Mouse (Mus musculus) heart, embryonic 10.5 days (tissue): ENCODE results near the gene Frem2. TPM values are rescaled to one million over a fixed set of nuclear protein-coding genes. Genes with fewer than 3 reads are reported as not detected.
A peak's percentile ranks its signal among the peaks of the same experiment; 100 is the strongest.

Experiments
- DNase-seq: peaks from one replicate; pipeline ENCODE4 v3.0.0-alpha.2; 2017; ENCODE audit warnings: low spot score
- H3K27ac ChIP-seq: fragments of 300-500 bp; sonication (generic); 2 replicates; pipeline ENCODE4 v1.5.1; 2016; ENCODE audit warnings: mild to moderate bottlenecking
- H3K27me3 ChIP-seq: fragments of 300-500 bp; sonication (generic); 2 replicates; pipeline ENCODE4 v1.6.1; 2016; ENCODE audit warnings: mild to moderate bottlenecking; ENCODE audit not compliant: poor library complexity, insufficient read depth, severe bottlenecking
- H3K36me3 ChIP-seq: fragments of 300-500 bp; sonication (generic); 2 replicates; pipeline ENCODE4 v1.6.1; 2016; ENCODE audit warnings: mild to moderate bottlenecking, moderate library complexity
- H3K4me1 ChIP-seq: fragments of 300-500 bp; sonication (generic); 2 replicates; pipeline ENCODE4 v1.6.1; 2016; ENCODE audit warnings: mild to moderate bottlenecking
- H3K4me3 ChIP-seq: fragments of 300-500 bp; sonication (generic); 2 replicates; pipeline ENCODE4 v1.5.1; 2016; ENCODE audit warnings: mild to moderate bottlenecking, moderate library complexity
- H3K9me3 ChIP-seq: fragments of 300-500 bp; sonication (generic); 2 replicates; pipeline ENCODE4 v1.6.1; 2016; ENCODE audit warnings: mild to moderate bottlenecking, moderate library complexity
- WGBS: fragments of 180-500 bp; shearing (Covaris S2); methylation state at CpG from one replicate; pipeline ENCODE4 v1.1.7; 2016; 5-methylcytosine and 5-hydroxymethylcytosine counted together
- polyA plus RNA-seq: library from polyadenylated mRNA; unstranded; fragments of >200 nt; fragmentation: Nextera tagmentation; extraction: Ambion mirVana; gene quantifications from 2 replicates; pipeline ENCODE4 v1.2.1, GENCODE M21; 2016

The Frem2 gene
- polyA plus RNA-seq, 1 experiment from 2014 or later: 5.9 TPM

DNA sequence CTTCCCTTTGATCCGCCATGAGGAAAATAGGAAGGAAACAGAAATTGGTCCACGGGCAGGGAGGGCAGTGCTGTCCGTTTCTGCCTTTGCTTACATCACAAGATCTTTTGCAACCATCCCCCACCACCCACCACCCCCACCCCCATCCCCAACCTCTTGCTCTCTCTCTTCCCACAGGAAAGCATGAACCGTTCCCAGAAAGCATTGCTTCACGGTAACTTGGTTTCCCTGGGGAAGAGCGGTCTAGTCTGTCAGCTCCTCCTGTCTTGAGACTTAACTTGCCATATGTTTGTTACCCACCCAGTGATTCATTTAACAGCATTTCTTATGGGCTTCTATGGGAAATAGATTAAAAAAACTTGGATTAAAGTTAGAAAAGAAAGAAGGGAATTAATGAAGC is 85.5 kb downstream of the Frem2 start:
- H3K36me3 ChIP-seq: no peaks in the 10 kb centered on the region
- no peaks in the 10 kb centered on the region for H3K27me3 ChIP-seq
- no peak overlapping the region for H3K4me3 ChIP-seq
- no peak for DNase-seq
- 75% methylated on average over 6 of the region's 6 CpGs for WGBS
- no peak overlapping the region for H3K27ac ChIP-seq
- H3K4me1 ChIP-seq: peaks cover 14% of the 10 kb centered on the region
- no peaks in the 10 kb centered on the region for H3K9me3 ChIP-seq

DNA sequence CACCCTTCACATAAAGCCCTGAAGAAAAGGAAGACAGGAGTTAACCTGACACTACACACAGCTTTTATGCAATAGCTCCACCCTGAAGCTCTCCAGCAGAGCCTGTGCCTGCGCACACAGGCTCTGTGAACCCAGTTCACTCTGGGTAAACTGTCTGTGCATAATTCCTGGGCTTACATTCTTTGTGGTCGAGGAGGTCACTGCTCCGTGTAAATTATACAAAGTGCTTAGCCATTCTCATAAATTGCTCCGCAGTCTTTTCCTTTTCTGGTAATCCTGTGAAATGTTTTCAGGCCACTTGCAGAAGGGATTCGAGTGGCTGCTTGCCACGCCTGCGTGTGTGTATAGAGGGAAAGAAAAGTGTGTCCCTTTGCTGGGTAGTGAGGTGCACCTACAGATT is 92.6 kb downstream of the Frem2 start:
- WGBS: 74% methylated on average over 7 of the region's 7 CpGs
- no peak overlapping the region for H3K27ac ChIP-seq
- H3K4me1 ChIP-seq: peaks cover 5% of the 10 kb centered on the region; the same call in 1 of the 2 replicates
- no peaks in the 10 kb centered on the region for H3K9me3 ChIP-seq
- no peak overlapping the region for H3K4me3 ChIP-seq
- no peak for DNase-seq
- no peaks in the 10 kb centered on the region for H3K36me3 ChIP-seq
- H3K27me3 ChIP-seq: no peaks in the 10 kb centered on the region

DNA sequence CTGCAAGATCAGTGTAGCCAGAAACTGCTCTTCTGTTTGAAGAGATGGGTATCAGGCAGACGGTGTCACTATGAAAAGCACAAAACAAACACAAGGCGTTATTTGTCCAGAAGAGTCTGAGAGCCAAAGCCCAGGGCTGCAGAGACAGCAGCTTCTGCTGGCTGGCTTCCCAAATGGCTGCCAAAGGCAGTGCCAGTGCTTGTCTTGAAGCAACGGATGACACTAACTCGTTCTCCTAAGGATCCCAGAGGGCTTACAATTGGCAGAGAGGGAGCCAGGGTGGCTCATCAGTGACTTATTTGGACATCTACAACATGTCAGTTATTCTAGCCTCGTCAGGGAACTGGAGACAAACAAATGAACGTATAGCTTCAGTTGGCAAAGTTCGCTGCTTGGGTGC is 93.4 kb downstream of the Frem2 start:
- no peaks in the 10 kb centered on the region for H3K36me3 ChIP-seq
- H3K4me1 ChIP-seq: peaks cover 12% of the 10 kb centered on the region
- H3K27ac ChIP-seq: no peak overlapping the region
- no peak for DNase-seq
- WGBS: 68% methylated on average over 7 of the region's 7 CpGs
- no peaks in the 10 kb centered on the region for H3K27me3 ChIP-seq
- H3K4me3 ChIP-seq: no peak overlapping the region
- no peaks in the 10 kb centered on the region for H3K9me3 ChIP-seq

DNA sequence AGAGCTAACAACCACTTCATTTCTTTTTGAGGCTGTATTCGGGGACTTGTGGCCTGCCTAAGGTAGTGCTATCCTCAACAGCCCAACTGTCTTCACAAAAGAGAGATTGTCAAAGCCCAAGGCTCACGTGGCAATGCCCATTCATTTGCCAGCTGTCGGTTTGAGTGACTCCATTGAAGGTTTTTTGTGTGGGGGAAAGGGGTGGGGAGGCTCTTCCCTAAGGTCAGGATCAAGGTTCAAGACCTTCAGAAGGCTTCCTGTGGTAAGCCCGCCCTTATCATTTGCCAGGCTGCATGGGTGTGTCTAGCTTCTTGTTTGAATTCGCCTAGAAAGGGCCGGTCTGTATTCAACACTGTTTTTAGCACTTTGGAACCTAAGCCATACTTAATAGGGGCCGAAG is 95.3 kb downstream of the Frem2 start:
- 72% methylated on average over 7 of the region's 7 CpGs for WGBS
- no peak for DNase-seq
- no peaks in the 10 kb centered on the region for H3K9me3 ChIP-seq
- H3K27me3 ChIP-seq: no peaks in the 10 kb centered on the region
- H3K27ac ChIP-seq: no peak overlapping the region
- no peak overlapping the region for H3K4me3 ChIP-seq
- peaks cover 12% of the 10 kb centered on the region for H3K4me1 ChIP-seq
- no peaks in the 10 kb centered on the region for H3K36me3 ChIP-seq

DNA sequence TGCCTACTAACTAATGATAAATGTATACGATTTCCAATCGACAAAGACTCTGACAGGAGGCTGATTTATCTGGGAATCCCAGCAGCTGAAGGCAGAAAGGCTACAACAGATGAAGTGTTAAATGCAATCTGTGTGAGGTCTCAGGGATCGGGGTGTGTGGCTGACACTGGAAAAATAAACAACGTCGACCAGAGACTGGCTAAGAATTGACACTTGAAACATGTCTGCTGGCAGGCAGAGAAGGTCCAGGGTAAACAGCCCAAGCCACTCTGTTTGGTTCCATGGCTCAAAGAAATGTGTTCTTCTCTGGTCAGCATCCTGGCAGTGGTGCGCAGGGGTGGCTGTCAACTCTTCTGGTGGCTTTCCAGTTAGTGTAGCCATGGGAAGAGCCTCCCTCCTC is 98.1 kb downstream of the Frem2 start:
- no peak overlapping the region for H3K4me3 ChIP-seq
- no peaks in the 10 kb centered on the region for H3K9me3 ChIP-seq
- no peak overlapping the region for H3K27ac ChIP-seq
- H3K4me1 ChIP-seq: peaks cover 19% of the 10 kb centered on the region
- no peak for DNase-seq
- no peaks in the 10 kb centered on the region for H3K27me3 ChIP-seq
- no peaks in the 10 kb centered on the region for H3K36me3 ChIP-seq
- WGBS: 15% methylated on average over 6 of the region's 6 CpGs

DNA sequence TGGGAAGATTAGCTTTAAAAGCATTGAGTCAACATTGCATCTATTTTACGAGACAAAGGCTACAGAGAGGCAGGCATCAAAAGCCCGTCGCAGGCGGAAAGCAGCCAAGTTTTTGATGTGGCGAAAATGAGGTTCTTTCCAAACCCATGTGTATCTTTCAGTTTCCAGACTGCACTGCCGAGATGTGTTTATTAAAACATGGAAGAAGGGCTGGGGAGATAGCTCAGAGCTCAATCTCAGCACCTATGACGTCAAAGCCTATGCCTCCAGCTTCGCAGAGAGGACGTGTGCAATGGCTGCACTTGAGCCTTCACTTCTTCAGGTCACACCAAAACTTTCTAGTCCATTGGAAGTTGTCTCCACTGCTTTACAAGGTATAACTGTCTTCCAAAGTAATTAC is 98.9 kb downstream of the Frem2 start:
- peaks cover 19% of the 10 kb centered on the region for H3K4me1 ChIP-seq
- DNase-seq: no peak
- H3K36me3 ChIP-seq: no peaks in the 10 kb centered on the region
- no peak overlapping the region for H3K27ac ChIP-seq
- H3K27me3 ChIP-seq: no peaks in the 10 kb centered on the region
- H3K4me3 ChIP-seq: no peak overlapping the region
- 78% methylated on average over 9 of the region's 9 CpGs for WGBS
- no peaks in the 10 kb centered on the region for H3K9me3 ChIP-seq

DNA sequence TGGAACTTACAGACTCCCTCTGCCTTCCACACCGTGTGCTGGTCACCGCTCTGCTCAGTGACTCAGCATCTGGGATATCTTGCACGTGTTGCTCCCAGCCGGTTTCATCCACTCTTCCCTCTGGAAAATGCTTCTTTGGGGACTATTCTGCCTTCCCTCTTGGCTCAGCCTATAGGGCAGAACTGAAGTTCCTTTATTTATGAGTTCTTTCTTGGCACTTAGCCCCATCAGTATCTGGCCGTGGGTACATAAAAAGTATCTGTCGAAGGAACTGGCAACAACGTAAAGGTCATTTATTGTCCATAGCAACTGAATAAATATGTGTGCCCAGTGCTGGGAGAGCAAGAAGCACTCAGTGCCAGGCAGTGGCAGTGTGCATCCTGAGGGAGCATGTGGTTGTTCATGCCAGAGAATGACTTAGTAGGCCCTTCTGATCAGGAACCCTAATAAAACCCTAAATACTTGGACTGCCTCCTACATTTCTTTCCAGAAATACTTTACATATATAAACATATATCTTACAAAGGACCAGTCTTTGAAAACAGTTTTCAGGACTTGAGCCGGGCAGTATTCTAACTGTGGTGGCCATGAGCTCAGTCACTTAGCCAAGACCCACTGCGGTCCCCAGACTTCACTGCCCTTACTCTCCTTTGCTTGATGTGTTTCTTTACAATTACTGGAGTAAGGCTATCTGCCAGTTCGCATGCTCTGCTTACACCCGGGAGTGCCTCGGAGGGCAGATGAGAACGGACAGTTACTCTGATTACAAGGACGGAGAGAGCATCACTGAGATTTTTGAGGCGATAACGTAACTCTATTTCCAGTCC is 99.6 kb downstream of the Frem2 start:
- Histone ChIP-seq H3K9me3 (no peaks in the 10 kb centered on the region), H3K4me1 (peaks cover 26% of the 10 kb centered on the region), H3K27me3 (no peaks in the 10 kb centered on the region), H3K27ac (no peak overlapping the region), H3K4me3 (no peak overlapping the region), H3K36me3 (no peaks in the 10 kb centered on the region)
- DNase-seq: no peak
- 75% methylated on average over 16 of the region's 16 CpGs for WGBS

DNA sequence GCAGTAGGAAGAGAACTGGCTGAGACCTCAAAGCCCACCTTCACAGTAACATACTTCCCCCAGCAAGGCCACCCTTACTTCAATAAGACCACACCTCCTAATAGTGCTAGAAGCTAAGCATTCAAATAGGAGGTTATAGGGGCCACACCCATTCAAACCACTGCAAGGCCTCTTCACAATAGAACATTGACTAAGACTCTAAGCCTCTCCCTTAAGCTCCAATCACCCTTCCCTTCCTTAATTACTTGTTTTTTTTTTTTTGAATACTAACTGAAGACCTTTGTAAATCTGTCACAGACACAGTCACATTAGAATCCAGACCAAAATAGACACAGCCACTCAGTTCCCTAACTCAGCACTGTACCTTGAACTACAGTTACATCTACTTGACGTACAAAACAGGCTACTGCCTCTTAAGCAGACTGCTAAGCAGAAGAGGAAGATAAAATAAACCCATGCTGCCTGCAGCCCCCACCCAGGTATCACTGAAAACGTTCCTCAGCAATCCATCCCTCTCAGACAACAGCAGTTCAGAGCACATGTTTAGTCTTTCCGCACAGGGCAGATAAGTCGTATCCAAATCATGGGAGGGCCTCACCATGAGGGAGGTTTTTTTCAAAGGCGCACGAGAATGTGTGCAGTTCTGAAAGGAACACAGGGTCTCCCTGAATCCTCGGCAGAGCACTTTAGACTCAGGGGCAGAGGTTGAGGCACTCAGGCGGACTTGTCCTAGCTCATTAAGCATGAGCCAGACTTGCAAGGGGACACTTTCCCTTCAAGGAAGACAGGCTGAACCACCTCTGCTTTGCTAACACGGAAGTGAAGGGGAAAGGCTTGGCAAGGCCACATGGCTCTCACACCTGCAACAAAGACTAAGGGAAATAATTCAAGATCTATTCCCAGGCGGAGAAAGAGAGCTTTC is 101.9 kb downstream of the Frem2 start:
- Histone ChIP-seq H3K9me3 (no peaks in the 10 kb centered on the region), H3K27me3 (no peaks in the 10 kb centered on the region), H3K27ac (peak overlapping the region; percentile 5; the same call in 1 of the 2 replicates), H3K4me1 (peaks cover 25% of the 10 kb centered on the region), H3K36me3 (no peaks in the 10 kb centered on the region), H3K4me3 (no peak overlapping the region)
- 45% methylated on average over 10 of the region's 10 CpGs for WGBS
- DNase-seq: no peak

DNA sequence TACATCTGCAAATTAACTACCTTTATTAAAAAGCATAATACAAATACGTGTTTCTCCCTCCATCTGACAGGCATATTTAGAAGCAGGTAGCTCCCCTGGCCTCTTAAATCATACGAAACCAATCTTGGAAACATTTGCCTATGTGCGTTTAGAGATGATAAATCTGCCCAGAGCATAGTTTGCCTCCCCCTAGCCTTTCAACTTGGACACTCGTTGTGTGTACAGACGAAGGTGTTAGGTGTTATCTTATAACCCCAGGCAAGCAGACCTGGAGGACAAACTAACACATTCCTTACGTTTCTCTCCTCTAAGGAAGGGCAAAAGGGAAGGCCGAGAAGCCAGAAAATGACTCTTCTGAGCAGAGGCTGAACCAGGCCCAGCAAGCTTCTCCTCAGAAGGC is 104.5 kb downstream of the Frem2 start:
- Histone ChIP-seq H3K27me3 (no peaks in the 10 kb centered on the region), H3K36me3 (peaks cover 8% of the 10 kb centered on the region; the same call in 1 of the 2 replicates), H3K27ac (no peak overlapping the region), H3K9me3 (no peaks in the 10 kb centered on the region), H3K4me3 (no peak overlapping the region), H3K4me1 (peaks cover 16% of the 10 kb centered on the region)
- 52% methylated on average over 7 of the region's 7 CpGs for WGBS
- no peak for DNase-seq

DNA sequence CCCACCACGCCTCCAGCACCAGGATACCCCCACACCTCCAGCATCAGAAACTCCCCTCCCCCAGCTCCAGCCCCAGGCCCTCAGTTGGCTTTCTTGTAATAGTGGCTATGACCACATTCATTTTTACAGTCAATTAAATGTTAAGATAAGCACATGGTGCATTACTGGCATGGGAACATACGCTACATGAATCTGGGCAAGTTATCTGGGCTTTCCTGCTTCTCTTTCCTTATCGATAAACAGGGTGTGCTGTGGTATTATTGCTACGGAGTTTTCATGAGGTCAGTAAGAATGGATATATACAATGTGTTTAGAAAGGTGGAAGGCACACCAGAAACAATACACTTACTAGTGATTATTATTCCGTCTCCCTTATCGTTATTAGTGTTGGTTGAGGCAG is 125.1 kb downstream of the Frem2 start:
- no peaks in the 10 kb centered on the region for H3K27me3 ChIP-seq
- H3K9me3 ChIP-seq: no peaks in the 10 kb centered on the region
- 79% methylated on average over 6 of the region's 6 CpGs for WGBS
- no peak overlapping the region for H3K4me3 ChIP-seq
- no peak overlapping the region for H3K27ac ChIP-seq
- DNase-seq: no peak
- peaks cover 13% of the 10 kb centered on the region for H3K36me3 ChIP-seq
- H3K4me1 ChIP-seq: no peaks in the 10 kb centered on the region

DNA sequence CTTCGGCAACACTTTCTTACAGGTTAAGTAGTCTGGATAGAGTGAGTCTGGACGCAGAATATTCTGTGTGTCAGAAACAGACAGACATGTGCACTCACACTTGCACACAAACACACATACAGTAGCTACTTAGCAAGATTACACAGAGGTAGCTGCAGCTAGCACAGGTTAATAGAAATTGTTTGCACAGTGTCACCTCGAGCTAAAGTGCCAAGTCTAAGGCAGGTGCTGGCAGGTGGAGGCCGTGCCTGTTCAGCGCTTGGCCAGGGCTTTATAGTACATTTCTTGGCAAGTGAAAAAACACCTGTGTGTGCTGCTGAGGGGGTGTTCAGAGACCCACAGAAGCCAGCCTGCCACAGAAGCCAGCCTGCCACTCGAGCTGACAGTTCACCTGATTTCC is 126.8 kb downstream of the Frem2 start:
- DNase-seq: no peak
- H3K36me3 ChIP-seq: peaks cover 4% of the 10 kb centered on the region; the same call in 1 of the 2 replicates
- no peaks in the 10 kb centered on the region for H3K9me3 ChIP-seq
- no peaks in the 10 kb centered on the region for H3K27me3 ChIP-seq
- no peaks in the 10 kb centered on the region for H3K4me1 ChIP-seq
- H3K4me3 ChIP-seq: no peak overlapping the region
- H3K27ac ChIP-seq: no peak overlapping the region
- 76% methylated on average over 6 of the region's 6 CpGs for WGBS

DNA sequence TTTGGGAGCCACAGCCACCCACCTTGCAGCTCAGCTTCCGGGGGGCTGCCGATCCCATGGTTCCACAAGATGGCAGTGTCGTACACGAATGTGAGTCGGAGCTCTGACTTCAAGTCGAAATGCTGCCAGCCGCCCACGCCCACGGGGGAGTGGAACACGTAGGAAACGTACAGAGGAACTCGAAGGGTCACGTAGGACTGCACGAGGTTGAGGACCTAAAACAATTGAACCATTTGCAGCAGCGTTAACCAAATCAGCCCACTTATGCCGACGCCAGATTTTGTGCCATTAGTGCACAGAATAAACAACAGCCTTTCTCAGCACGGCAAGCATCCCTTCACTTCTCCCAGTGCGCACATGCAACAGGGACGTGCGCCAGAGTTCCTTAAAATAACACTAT is 131.4 kb downstream of the Frem2 start:
- H3K36me3 ChIP-seq: no peaks in the 10 kb centered on the region
- H3K9me3 ChIP-seq: no peaks in the 10 kb centered on the region
- peak; percentile 88 for DNase-seq
- peak overlapping the region; percentile 43; the same call in 1 of the 2 replicates for H3K27ac ChIP-seq
- WGBS: 13% methylated on average over 21 of the region's 21 CpGs
- H3K4me3 ChIP-seq: peak overlapping the region; percentile 49
- H3K27me3 ChIP-seq: no peaks in the 10 kb centered on the region
- H3K4me1 ChIP-seq: no peaks in the 10 kb centered on the region

DNA sequence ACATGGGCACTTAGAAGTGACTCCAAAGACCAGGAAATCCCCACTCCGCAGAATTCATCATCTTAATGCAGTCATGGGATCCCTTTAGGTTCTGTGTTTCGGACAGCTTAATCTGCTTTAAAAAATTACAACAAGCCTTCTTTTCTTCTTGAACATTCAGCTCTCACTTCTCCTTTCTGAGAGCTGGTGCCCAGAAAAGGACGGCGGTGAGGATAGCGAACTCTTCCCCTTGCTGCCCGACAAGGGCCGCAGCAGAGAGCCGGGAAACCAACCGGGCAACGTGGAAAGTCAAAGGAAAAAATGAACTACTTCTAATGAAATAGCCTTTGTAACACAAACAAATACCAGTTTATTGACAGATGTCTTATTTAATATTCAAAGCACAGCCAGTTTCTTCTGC is 134.4 kb downstream of the Frem2 start:
- no peaks in the 10 kb centered on the region for H3K9me3 ChIP-seq
- DNase-seq: no peak
- peaks cover 7% of the 10 kb centered on the region; the same call in 1 of the 2 replicates for H3K36me3 ChIP-seq
- no peak overlapping the region for H3K27ac ChIP-seq
- 92% methylated on average over 10 of the region's 10 CpGs for WGBS
- H3K27me3 ChIP-seq: no peaks in the 10 kb centered on the region
- H3K4me1 ChIP-seq: no peaks in the 10 kb centered on the region
- H3K4me3 ChIP-seq: no peak overlapping the region
